Mouse (Mus musculus) intestine, embryonic 15.5 days (tissue): ENCODE results near the gene Elp5. TPM values are rescaled to one million over a fixed set of nuclear protein-coding genes. Genes with fewer than 3 reads are reported as not detected.

Source experiments
- ATAC-seq: fragments of 200-750 bp; cut with Nextera tagmentation; 2 replicates; pipeline ENCODE4 v1.8.0; 2017; ENCODE audit warnings: moderate TSS enrichment, moderate library complexity
- H3K27ac ChIP-seq: fragments of 300-500 bp; sonication (generic); 2 replicates; pipeline ENCODE4 v1.5.1; 2015; ENCODE audit warnings: mild to moderate bottlenecking, inconsistent platforms
- H3K27me3 ChIP-seq: fragments of 300-500 bp; sonication (generic); replicated peaks from 2 replicates; pipeline ENCODE4 v1.6.1; 2015; ENCODE audit warnings: inconsistent platforms
- H3K36me3 ChIP-seq: fragments of 300-500 bp; sonication (generic); 2 replicates; pipeline ENCODE4 v1.6.1; 2015; ENCODE audit warnings: inconsistent platforms
- H3K4me1 ChIP-seq: fragments of 300-500 bp; sonication (generic); replicated peaks from 2 replicates; pipeline ENCODE4 v1.6.1; 2015; ENCODE audit warnings: inconsistent platforms
- H3K4me2 ChIP-seq: fragments of 300-500 bp; sonication (generic); replicated peaks from 2 replicates; pipeline ENCODE4 v1.6.1; 2015; ENCODE audit warnings: mild to moderate bottlenecking, inconsistent platforms
- H3K4me3 ChIP-seq: fragments of 300-500 bp; sonication (generic); replicated peaks from 2 replicates; pipeline ENCODE4 v1.5.1; 2015; ENCODE audit warnings: inconsistent platforms
- H3K9ac ChIP-seq: fragments of 300-500 bp; sonication (generic); 2 replicates; pipeline ENCODE4 v1.6.1; 2015; ENCODE audit warnings: inconsistent platforms
- H3K9me3 ChIP-seq: fragments of 300-500 bp; sonication (generic); 2 replicates; pipeline ENCODE4 v1.6.1; 2016; ENCODE audit warnings: inconsistent platforms
- WGBS: fragments of 180-500 bp; shearing (Covaris S2); methylation state at CpG from one replicate; pipeline ENCODE4 v1.1.7; 2015; 5-methylcytosine and 5-hydroxymethylcytosine counted together
- microRNA counts: library from miRNA; unstranded; fragments of <30 nt; microRNA quantifications from one replicate; lab custom pipeline; 2016
- polyA plus RNA-seq: library from polyadenylated mRNA; unstranded; fragments of >200 nt; fragmentation: Nextera tagmentation; extraction: Ambion mirVana; gene quantifications from 2 replicates; pipeline ENCODE4 v1.2.1, GENCODE M21; 2015

The Elp5 gene
- polyA plus RNA-seq, 1 experiment from 2014 or later, result 102 TPM

DNA sequence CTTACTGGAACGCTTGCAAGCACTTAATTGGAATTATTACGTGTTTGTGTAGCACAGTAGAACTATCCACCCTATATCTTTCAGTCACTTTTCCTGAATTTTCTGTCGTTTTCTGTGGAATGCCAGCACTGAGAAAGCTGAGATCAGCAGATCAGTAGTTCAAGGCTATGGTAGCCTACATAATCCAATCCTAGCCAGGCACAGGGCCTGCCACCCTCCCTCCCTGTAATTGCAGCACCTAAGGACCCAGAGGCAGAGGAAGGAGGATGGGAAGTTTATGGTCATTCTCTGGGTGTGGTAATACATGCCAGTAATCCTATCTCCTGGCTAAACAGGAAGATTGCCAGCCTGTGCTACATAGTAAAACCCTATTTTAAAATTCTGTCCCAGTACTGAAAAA lies 59.5 kb downstream of the Elp5 start:
- 60% methylated on average over 3 of the region's 3 CpGs for WGBS
- H3K27ac ChIP-seq, result peak overlapping the region; percentile 36; the same call in 1 of the 2 replicates

DNA sequence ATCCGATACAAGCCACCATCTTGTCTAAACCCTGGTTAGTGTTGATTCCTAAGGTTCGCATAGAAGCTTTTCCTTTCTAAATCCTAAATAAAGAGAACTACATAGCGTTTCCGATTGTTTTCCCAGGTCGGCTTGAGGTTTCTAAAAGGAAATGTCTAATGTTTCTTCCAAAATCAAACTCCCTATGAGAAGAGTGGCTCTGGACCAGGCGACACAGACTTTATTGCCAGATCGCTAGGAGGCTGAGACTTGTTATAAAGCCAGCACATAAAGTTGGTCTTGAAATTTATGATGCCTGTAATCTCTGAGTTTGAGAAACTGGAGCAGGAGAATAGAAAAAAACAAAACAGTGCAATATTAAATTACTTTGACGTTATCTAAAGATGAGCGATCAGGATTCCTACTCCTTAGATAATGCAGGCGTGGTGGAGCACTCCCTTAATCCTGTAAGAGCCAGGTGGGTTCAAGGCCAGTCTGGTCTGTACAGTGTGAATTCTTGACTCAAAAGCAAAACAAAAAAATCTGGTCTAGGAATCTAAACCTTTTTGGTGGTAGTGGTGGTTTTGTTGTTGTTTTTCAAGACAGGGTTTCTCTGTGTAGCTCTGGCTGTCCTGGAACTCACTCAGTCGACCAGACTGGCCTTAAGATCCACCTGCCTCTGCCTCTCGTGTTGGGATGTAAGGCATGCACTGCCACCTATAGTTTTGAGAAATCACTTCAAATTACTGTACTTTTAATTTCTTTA lies 60.1 kb downstream of the Elp5 start:
- H3K4me2 ChIP-seq, result peak overlapping the region; percentile 60
- peak overlapping the region; percentile 98 for H3K27ac ChIP-seq
- ATAC-seq, result no peak
- H3K36me3 ChIP-seq, result peaks cover 11% of the 10 kb centered on the region
- no peaks in the 10 kb centered on the region for H3K27me3 ChIP-seq
- H3K9ac ChIP-seq, result peak overlapping the region; percentile 55
- peak overlapping the region; percentile 83 for H3K4me3 ChIP-seq
- peaks cover 13% of the 10 kb centered on the region for H3K4me1 ChIP-seq
- WGBS, result 3% methylated on average over 12 of the region's 12 CpGs
- H3K9me3 ChIP-seq, result no peaks in the 10 kb centered on the region

More for the DNA sequence above, 59.5 kb downstream of the Elp5 start:
- Histone ChIP-seq H3K36me3 (peaks cover 10% of the 10 kb centered on the region), H3K4me3 (no peak overlapping the region), H3K9ac (no peak overlapping the region), H3K9me3 (no peaks in the 10 kb centered on the region), H3K27me3 (no peaks in the 10 kb centered on the region), H3K4me2 (peak overlapping the region; percentile 60; the same call in 1 of the 2 replicates), H3K4me1 (peaks cover 13% of the 10 kb centered on the region)
- no peak for ATAC-seq

DNA sequence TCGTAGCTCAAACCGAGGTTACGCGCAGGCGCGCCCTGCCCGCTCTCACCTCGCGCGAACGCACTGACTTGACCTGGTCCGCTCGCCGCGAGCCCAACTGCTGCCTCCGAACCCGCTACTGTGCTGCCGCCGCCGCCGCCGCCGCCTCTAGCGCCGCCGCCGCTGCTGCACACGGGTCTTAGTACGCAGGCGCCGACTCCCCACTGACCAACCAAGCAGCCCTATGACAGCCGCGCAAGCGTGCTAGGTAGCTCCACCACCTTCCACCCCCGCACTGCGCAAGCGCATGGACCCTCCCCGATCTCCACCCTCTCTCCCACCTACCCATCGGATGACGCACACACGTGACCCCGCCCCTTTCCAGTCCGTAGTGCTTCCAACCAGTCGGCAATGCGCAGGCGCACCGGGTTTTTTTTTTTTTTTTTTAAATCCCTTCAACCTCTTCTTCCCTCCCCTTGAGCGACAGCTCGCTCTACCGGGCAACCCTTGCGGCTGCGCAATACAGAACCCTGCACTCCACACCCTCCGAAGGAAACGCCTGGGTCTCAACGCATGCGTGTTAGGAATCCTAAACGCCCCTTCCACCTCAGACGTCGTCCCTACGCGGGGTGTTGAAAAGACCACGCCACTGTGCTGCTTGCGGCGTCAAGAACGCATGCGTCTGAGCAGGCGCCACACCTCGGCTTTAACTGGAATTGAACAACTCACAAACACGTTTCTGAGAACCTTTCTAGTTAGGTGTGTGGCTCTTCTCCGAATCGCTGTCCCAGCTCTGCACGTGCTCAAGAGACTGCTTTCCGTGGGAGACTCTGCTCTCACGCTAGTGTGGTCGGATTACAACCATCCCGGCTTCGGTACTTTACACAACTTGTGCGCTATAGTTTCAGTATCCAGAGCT lies 61.0 kb downstream of the Elp5 start, which contains the start of gene Eif5a:
Gene Eif5a (minus strand): TSS at position 845 of the 898 bp plus-strand sequence.
- Histone ChIP-seq H3K27me3 (no peaks in the 10 kb centered on the region), H3K36me3 (peaks cover 16% of the 10 kb centered on the region), H3K9me3 (no peaks in the 10 kb centered on the region), H3K27ac (peak within 1 kb of the TSS; percentile 98), H3K4me3 (peak within 1 kb of the TSS; percentile 83), H3K4me2 (peak within 1 kb of the TSS; percentile 78), H3K9ac (peak within 1 kb of the TSS; percentile 93), H3K4me1 (peaks cover 14% of the 10 kb centered on the region)
- under 1% methylated on average over 78 of the region's 78 CpGs for WGBS
- ATAC-seq, result peak; percentile 97

DNA sequence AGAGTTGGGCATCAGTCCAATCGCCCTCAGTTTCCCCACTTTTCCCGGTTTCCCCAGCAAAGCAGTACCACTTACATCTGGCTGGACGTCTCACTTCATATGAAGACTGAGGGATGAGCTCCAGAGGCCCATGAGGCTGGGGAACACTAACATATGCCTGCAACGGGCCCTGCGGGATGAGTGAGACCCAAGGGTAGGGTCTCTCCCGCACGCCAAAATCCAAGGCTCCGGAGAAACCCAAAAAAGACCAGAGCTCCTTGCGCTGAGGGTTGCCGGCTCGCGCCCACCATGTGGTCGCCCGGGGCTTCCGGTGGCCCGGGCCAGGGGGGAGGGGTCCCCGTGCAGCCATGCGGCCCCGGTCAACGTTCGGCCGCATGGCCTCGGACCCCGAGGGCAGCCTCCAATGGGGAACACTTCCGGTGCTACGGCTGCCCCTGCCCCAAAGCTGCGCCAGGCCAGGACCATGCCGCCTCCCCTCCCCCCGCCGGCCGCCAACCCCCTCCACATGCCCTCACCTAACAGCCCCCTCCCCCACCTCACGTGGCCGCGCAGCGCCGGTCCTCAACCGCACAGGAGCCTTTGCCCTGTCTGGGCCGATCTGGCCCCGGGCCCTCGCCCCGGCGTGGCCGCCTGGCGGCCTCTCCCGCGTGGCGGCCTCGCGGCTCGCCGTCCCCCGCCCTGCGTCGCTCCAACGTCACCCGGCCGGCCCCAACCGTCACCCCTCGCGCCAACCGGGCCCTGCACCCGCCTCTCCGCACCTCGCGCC lies 61.9 kb downstream of the Elp5 start:
- Histone ChIP-seq H3K9me3 (no peaks in the 10 kb centered on the region), H3K9ac (peak overlapping the region; percentile 93), H3K27ac (peak overlapping the region; percentile 98), H3K4me1 (peaks cover 23% of the 10 kb centered on the region), H3K36me3 (peaks cover 25% of the 10 kb centered on the region), H3K27me3 (no peaks in the 10 kb centered on the region), H3K4me3 (peak overlapping the region; percentile 83), H3K4me2 (peak overlapping the region; percentile 78)
- peak; percentile 27 for ATAC-seq
- WGBS, result under 1% methylated on average over 63 of the region's 65 CpGs

DNA sequence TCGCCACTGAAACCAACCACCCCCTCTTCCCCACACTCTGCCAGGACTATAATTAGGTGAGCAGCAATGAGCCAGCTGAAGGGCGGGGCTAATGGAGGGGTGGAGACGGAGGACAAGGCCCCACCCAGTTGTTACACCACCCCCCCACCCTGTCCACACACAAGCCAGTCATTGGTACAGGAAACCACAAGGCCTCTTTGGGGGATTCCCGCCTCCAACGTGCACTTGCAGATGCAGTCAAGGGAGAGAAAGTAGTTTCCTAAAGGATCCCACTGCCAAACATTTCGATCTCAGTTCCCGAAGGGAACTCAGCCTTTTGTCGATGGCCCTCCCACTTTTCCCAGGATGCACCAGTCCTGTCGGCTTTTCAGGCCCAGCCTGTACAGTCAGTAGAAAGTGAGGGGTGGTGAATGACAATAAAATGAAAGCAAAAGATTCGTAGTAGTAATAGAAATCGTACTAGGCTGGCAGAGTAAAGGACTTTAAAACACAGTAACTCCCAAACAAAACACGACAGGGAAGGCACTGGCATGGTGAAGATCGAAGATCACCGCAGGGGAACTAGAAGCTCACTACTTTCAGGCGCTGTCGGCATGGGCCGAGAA lies 62.6 kb downstream of the Elp5 start:
- Histone ChIP-seq H3K27ac (peak overlapping the region; percentile 98), H3K4me2 (peak overlapping the region; percentile 78), H3K4me3 (peak overlapping the region; percentile 83), H3K27me3 (no peaks in the 10 kb centered on the region), H3K4me1 (peaks cover 28% of the 10 kb centered on the region), H3K36me3 (peaks cover 25% of the 10 kb centered on the region), H3K9me3 (no peaks in the 10 kb centered on the region), H3K9ac (peak overlapping the region; percentile 93)
- under 1% methylated on average over 17 of the region's 17 CpGs for WGBS
- peak; percentile 40 for ATAC-seq

DNA sequence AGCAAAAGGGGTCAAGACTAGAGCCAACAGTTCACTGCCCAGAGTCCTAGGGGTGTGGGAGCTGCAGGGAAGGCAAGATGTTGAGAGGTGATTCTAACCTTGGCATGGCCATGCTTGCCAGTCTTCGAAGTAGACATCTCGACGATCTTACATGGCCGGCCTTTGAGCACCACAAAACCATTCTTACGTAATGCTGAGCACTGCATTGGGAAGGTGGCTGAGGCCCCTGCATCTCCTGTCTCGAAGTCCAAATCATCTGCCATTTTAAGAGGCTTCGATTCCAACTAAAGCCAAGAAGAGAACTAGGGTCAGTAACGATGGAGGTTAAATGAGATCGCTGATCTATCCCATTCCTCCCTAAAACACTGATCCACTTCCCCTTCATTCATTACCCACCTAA lies 63.3 kb downstream of the Elp5 start:
- no peaks in the 10 kb centered on the region for H3K27me3 ChIP-seq
- H3K9me3 ChIP-seq, result no peaks in the 10 kb centered on the region
- no peak overlapping the region for H3K27ac ChIP-seq
- 78% methylated on average over 9 of the region's 9 CpGs for WGBS
- peak overlapping the region; percentile 83 for H3K4me3 ChIP-seq
- H3K4me2 ChIP-seq, result peak overlapping the region; percentile 78
- peaks cover 33% of the 10 kb centered on the region for H3K4me1 ChIP-seq
- peaks cover 25% of the 10 kb centered on the region for H3K36me3 ChIP-seq
- peak overlapping the region; percentile 93; the same call in 1 of the 2 replicates for H3K9ac ChIP-seq
- no peak for ATAC-seq

MicroRNAs encoded within 50 kb of the gene (microRNA counts, 519-probe panel; counts per million panel counts)
- microRNA mmu-miR-324-3p (lab: Ali Mortazavi, UCI) (97.1 counts per million, percentile 29 among the panel's probes with 10 or more counts), microRNA mmu-miR-324-5p (lab: Ali Mortazavi, UCI) (2,789 counts per million, percentile 72 among the panel's probes with 10 or more counts)

Other genes starting within 250 kb of the Elp5 start
- 18.1 and 19.1 TPM in 2 replicates for gene Polr2a, start 223.9 kb downstream of the Elp5 start, polyA plus RNA-seq
- gene Slc35g3, start 220.5 kb downstream of the Elp5 start, polyA plus RNA-seq, result 0.15 and 0.16 TPM in 2 replicates
- 2.3 and 2.4 TPM in 2 replicates for gene Zbtb4, start 216.6 kb downstream of the Elp5 start, polyA plus RNA-seq
- gene Chrnb1, start 186.6 kb downstream of the Elp5 start, polyA plus RNA-seq, result 3.5 and 4.3 TPM in 2 replicates
- gene Fgf11, start 180.7 kb downstream of the Elp5 start, polyA plus RNA-seq, result 1.2 and 1.4 TPM in 2 replicates
- 31.2 and 31.4 TPM in 2 replicates for gene Tmem102, start 176.9 kb downstream of the Elp5 start, polyA plus RNA-seq
- gene Gm39566, start 167.2 kb downstream of the Elp5 start, polyA plus RNA-seq, result not detected in 2 replicates
- not detected in 2 replicates for gene Spem2, start 164.1 kb downstream of the Elp5 start, polyA plus RNA-seq
- gene Spem1, start 160.3 kb downstream of the Elp5 start, polyA plus RNA-seq, result 0.21 TPM in 1 of 2 replicates, not detected in the other
- gene Nlgn2, start 144.7 kb downstream of the Elp5 start, polyA plus RNA-seq, result 5.2 and 5.3 TPM in 2 replicates
- gene Tmem256, start 144.0 kb downstream of the Elp5 start, polyA plus RNA-seq, result 442 and 459 TPM in 2 replicates
- gene Plscr3, start 136.1 kb downstream of the Elp5 start, polyA plus RNA-seq, result 70.4 and 74.6 TPM in 2 replicates
- gene Tnk1, start 123.8 kb downstream of the Elp5 start, polyA plus RNA-seq, result 14.4 and 16.4 TPM in 2 replicates
- gene Tmem95, start 104.5 kb downstream of the Elp5 start, polyA plus RNA-seq, result not detected in 2 replicates
- gene Kctd11, start 101.1 kb downstream of the Elp5 start, polyA plus RNA-seq, result 5.2 and 5.5 TPM in 2 replicates
- gene Acap1, start 87.0 kb downstream of the Elp5 start, polyA plus RNA-seq, result 4.8 and 5.9 TPM in 2 replicates
- gene 2810408A11Rik, start 81.5 kb downstream of the Elp5 start, polyA plus RNA-seq, result 7.7 and 7.9 TPM in 2 replicates
- 7.0 and 10.0 TPM in 2 replicates for gene Neurl4, start 81.4 kb downstream of the Elp5 start, polyA plus RNA-seq
- 68.1 and 68.5 TPM in 2 replicates for gene Gps2, start 68.6 kb downstream of the Elp5 start, polyA plus RNA-seq
- 1,625 and 1,693 TPM in 2 replicates for gene Eif5a, start 60.6 kb downstream of the Elp5 start, polyA plus RNA-seq
- 2.5 and 3.1 TPM in 2 replicates for gene Ybx2, start 46.7 kb downstream of the Elp5 start, polyA plus RNA-seq
- gene Slc2a4, start 34.3 kb downstream of the Elp5 start, polyA plus RNA-seq, result 20.4 and 21.8 TPM in 2 replicates
- 977 and 1,030 TPM in 2 replicates for gene Cldn7, start 17.7 kb downstream of the Elp5 start, polyA plus RNA-seq
- gene Ctdnep1, start 1.4 kb downstream of the Elp5 start, polyA plus RNA-seq, result 23.2 and 26.3 TPM in 2 replicates
- 529 and 559 TPM in 2 replicates for gene Gabarap, start 8.6 kb upstream of the Elp5 start, polyA plus RNA-seq
- gene Phf23, start 13.3 kb upstream of the Elp5 start, polyA plus RNA-seq, result 58.6 and 61.3 TPM in 2 replicates
- gene Dvl2, start 18.1 kb upstream of the Elp5 start, polyA plus RNA-seq, result 30.5 and 31.8 TPM in 2 replicates
- gene Acadvl, start 32.9 kb upstream of the Elp5 start, polyA plus RNA-seq, result 114 and 128 TPM in 2 replicates
- gene Dlg4, start 34.4 kb upstream of the Elp5 start, polyA plus RNA-seq, result 7.2 and 8.5 TPM in 2 replicates
- gene Asgr1, start 71.6 kb upstream of the Elp5 start, polyA plus RNA-seq, result 0.19 and 0.56 TPM in 2 replicates
- gene Asgr2, start 110.1 kb upstream of the Elp5 start, polyA plus RNA-seq, result 0.21 and 0.43 TPM in 2 replicates
- 0.72 and 0.80 TPM in 2 replicates for gene Mgl2, start 147.8 kb upstream of the Elp5 start, polyA plus RNA-seq
- gene Clec10a, start 173.7 kb upstream of the Elp5 start, polyA plus RNA-seq, result 0.98 and 1.2 TPM in 2 replicates
- 2.9 and 3.7 TPM in 2 replicates for gene Slc16a11, start 230.2 kb upstream of the Elp5 start, polyA plus RNA-seq
- gene Slc16a13, start 238.5 kb upstream of the Elp5 start, polyA plus RNA-seq, result 13.2 and 16.0 TPM in 2 replicates
- 11.1 and 11.9 TPM in 2 replicates for gene Bcl6b, start 247.3 kb upstream of the Elp5 start, polyA plus RNA-seq